Mouse (Mus musculus) intestine, embryonic 14.5 days (tissue): ENCODE results near the gene Gm10309. TPM values are rescaled to one million over a fixed set of nuclear protein-coding genes. Genes with fewer than 3 reads are reported as not detected.
"Not testable (repeated sequence)": the region's sequence is repeated elsewhere in the genome, so short reads cannot be mapped to it uniquely, and the experiment has no call there.

Experiments
- ATAC-seq: fragments of 200-750 bp; cut with Nextera tagmentation; replicated peaks from 2 replicates; pipeline ENCODE4 v1.8.0; 2017; ENCODE audit warnings: low read depth, moderate number of reproducible peaks, moderate TSS enrichment, moderate library complexity; ENCODE audit not compliant: low FRiP score, low TSS enrichment
- DNase-seq: peaks from one replicate; pipeline ENCODE4 v3.0.0-alpha.2; 2018; ENCODE audit warnings: low spot score
- H3K27ac ChIP-seq: fragments of 300-500 bp; sonication (generic); 2 replicates; pipeline ENCODE4 v1.5.1; 2014; ENCODE audit warnings: low read depth, mild to moderate bottlenecking, control low read depth
- H3K27me3 ChIP-seq: fragments of 300-500 bp; sonication (generic); replicated peaks from 2 replicates; pipeline ENCODE4 v1.6.1; 2014; ENCODE audit warnings: low read length, control low read depth; ENCODE audit not compliant: control insufficient read depth, insufficient read depth
- H3K36me3 ChIP-seq: fragments of 300-500 bp; sonication (generic); 2 replicates; pipeline ENCODE4 v1.6.1; 2014; ENCODE audit warnings: low read length, control low read depth; ENCODE audit not compliant: control insufficient read depth, insufficient read depth
- H3K4me1 ChIP-seq: fragments of 300-500 bp; sonication (generic); replicated peaks from 2 replicates; pipeline ENCODE4 v1.6.1; 2014; ENCODE audit warnings: low read length, control low read depth, mixed read lengths; ENCODE audit not compliant: control insufficient read depth, insufficient read depth
- H3K4me2 ChIP-seq: fragments of 300-500 bp; sonication (generic); 2 replicates; pipeline ENCODE4 v1.6.1; 2014; ENCODE audit warnings: low read length
- H3K4me3 ChIP-seq: fragments of 300-500 bp; sonication (generic); 2 replicates; pipeline ENCODE4 v1.5.1; 2014; ENCODE audit warnings: low read depth, low read length, control low read depth, mixed read lengths
- H3K9ac ChIP-seq: fragments of 300-500 bp; sonication (generic); 2 replicates; pipeline ENCODE4 v1.6.1; 2014; ENCODE audit warnings: mild to moderate bottlenecking, low read length
- H3K9me3 ChIP-seq: fragments of 300-500 bp; sonication (generic); 2 replicates; pipeline ENCODE4 v1.6.1; 2016; ENCODE audit warnings: low read length, control low read depth; ENCODE audit not compliant: control insufficient read depth
- WGBS: fragments of 180-500 bp; shearing (Covaris S2); extraction: QIAGEN DNeasy Blood & Tissue Kit; methylation state at CpG from one replicate; pipeline ENCODE4 v1.1.7; 2014; 5-methylcytosine and 5-hydroxymethylcytosine counted together
- polyA plus RNA-seq: library from polyadenylated mRNA; unstranded; fragments of >200 nt; fragmentation: Nextera tagmentation; extraction: Ambion mirVana; gene quantifications from 2 replicates; pipeline ENCODE4 v1.2.1, GENCODE M21; 2014

Gene Gm10309
- polyA plus RNA-seq, 1 experiment from 2014 or later, result 0.57 TPM

- ATAC-seq, result no peak
These were observed 11.1 kb downstream of the Gm10309 start for GRCm38 (mm10) chr17:86493891-86494420.

GRCm38 (mm10) chr17:86492376-86492775, 12.7 kb downstream of the Gm10309 start:
- Histone ChIP-seq H3K9ac (no peak overlapping the region), H3K4me2 (no peak overlapping the region), H3K27me3 (no peaks in the 10 kb centered on the region), H3K4me1 (no peaks in the 10 kb centered on the region), H3K36me3 (0 out of 2 replicates have a peak, but pooled peaks cover 4% of the 10 kb centered on the region), H3K4me3 (no peak overlapping the region), H3K27ac (no peak overlapping the region), H3K9me3 (no peaks in the 10 kb centered on the region)
- ATAC-seq (no peak), DNase-seq (no peak)
- 75% methylated on average over 7 of the region's 7 CpGs for WGBS

More at GRCm38 (mm10) chr17:86493891-86494420, 11.1 kb downstream of the Gm10309 start:
- Histone ChIP-seq H3K4me2 (no peak overlapping the region), H3K4me1 (peaks cover 2% of the 10 kb centered on the region; the same call in 1 of the 2 replicates), H3K27ac (no peak overlapping the region), H3K9me3 (no peaks in the 10 kb centered on the region), H3K27me3 (no peaks in the 10 kb centered on the region), H3K9ac (no peak overlapping the region), H3K36me3 (0 out of 2 replicates have a peak, but pooled peaks cover 4% of the 10 kb centered on the region), H3K4me3 (no peak overlapping the region)
- DNase-seq, result no peak
- 71% methylated on average over 8 of the region's 8 CpGs for WGBS

GRCm38 (mm10) chr17:86489827-86490226, 15.2 kb downstream of the Gm10309 start:
- Histone ChIP-seq H3K27ac (no peak overlapping the region), H3K4me3 (no peak overlapping the region), H3K36me3 (no peaks in the 10 kb centered on the region), H3K27me3 (no peaks in the 10 kb centered on the region), H3K4me2 (no peak overlapping the region), H3K9ac (no peak overlapping the region), H3K9me3 (no peaks in the 10 kb centered on the region), H3K4me1 (no peaks in the 10 kb centered on the region)
- DNase-seq (no peak), ATAC-seq (no peak)
- WGBS, result 88% methylated on average over 10 of the region's 10 CpGs

- 82% methylated on average over 3 of the region's 3 CpGs for WGBS
- DNase-seq, result no peak
- ATAC-seq, result no peak
- H3K9me3 ChIP-seq, result no peaks in the 10 kb centered on the region
- H3K4me3 ChIP-seq, result no peak overlapping the region
- H3K4me2 ChIP-seq, result no peak overlapping the region
- H3K27me3 ChIP-seq, result no peaks in the 10 kb centered on the region
- no peaks in the 10 kb centered on the region for H3K36me3 ChIP-seq
- no peak overlapping the region for H3K27ac ChIP-seq
- no peak overlapping the region for H3K9ac ChIP-seq
- H3K4me1 ChIP-seq, result no peaks in the 10 kb centered on the region
These were observed 17.6 kb downstream of the Gm10309 start for GRCm38 (mm10) chr17:86487450-86487849.

- no peak for ATAC-seq
- Histone ChIP-seq H3K9ac (no peak overlapping the region), H3K27me3 (no peaks in the 10 kb centered on the region), H3K9me3 (no peaks in the 10 kb centered on the region), H3K36me3 (no peaks in the 10 kb centered on the region), H3K4me3 (no peak overlapping the region), H3K4me1 (no peaks in the 10 kb centered on the region), H3K4me2 (no peak overlapping the region), H3K27ac (no peak overlapping the region)
- DNase-seq, result no peak
- 83% methylated on average over 5 of the region's 5 CpGs for WGBS
These were observed 18.4 kb downstream of the Gm10309 start for GRCm38 (mm10) chr17:86486657-86487056.

GRCm38 (mm10) chr17:86484087-86484737, 20.8 kb downstream of the Gm10309 start:
- H3K4me3 ChIP-seq, result no peak overlapping the region
- no peaks in the 10 kb centered on the region for H3K9me3 ChIP-seq
- no peak overlapping the region for H3K4me2 ChIP-seq
- no peak overlapping the region for H3K27ac ChIP-seq
- H3K9ac ChIP-seq, result no peak overlapping the region
- no peaks in the 10 kb centered on the region for H3K36me3 ChIP-seq
- no peaks in the 10 kb centered on the region for H3K27me3 ChIP-seq
- ATAC-seq (peak; percentile 27; the same call in 1 of the 2 replicates), DNase-seq (peak; percentile 88)
- H3K4me1 ChIP-seq, result no peaks in the 10 kb centered on the region
- WGBS, result 14% methylated on average over 3 of the region's 3 CpGs

GRCm38 (mm10) chr17:86482675-86483074, 22.4 kb downstream of the Gm10309 start:
- Histone ChIP-seq H3K27me3 (no peaks in the 10 kb centered on the region), H3K4me3 (no peak overlapping the region), H3K4me2 (no peak overlapping the region), H3K4me1 (no peaks in the 10 kb centered on the region), H3K36me3 (no peaks in the 10 kb centered on the region), H3K27ac (no peak overlapping the region), H3K9ac (no peak overlapping the region), H3K9me3 (no peaks in the 10 kb centered on the region)
- WGBS, result 89% methylated on average over 10 of the region's 10 CpGs
- no peak for DNase-seq
- ATAC-seq, result no peak

GRCm38 (mm10) chr17:86479406-86479805, 25.6 kb downstream of the Gm10309 start:
- Histone ChIP-seq H3K9me3 (no peaks in the 10 kb centered on the region), H3K27me3 (no peaks in the 10 kb centered on the region), H3K27ac (no peak overlapping the region), H3K36me3 (no peaks in the 10 kb centered on the region), H3K4me2 (no peak overlapping the region), H3K9ac (no peak overlapping the region), H3K4me1 (no peaks in the 10 kb centered on the region), H3K4me3 (no peak overlapping the region)
- 65% methylated on average over 10 of the region's 10 CpGs for WGBS
- ATAC-seq (no peak), DNase-seq (no peak)

GRCm38 (mm10) chr17:86477401-86477800, 27.6 kb downstream of the Gm10309 start:
- H3K36me3 ChIP-seq, H3K9ac ChIP-seq, H3K9me3 ChIP-seq, H3K27me3 ChIP-seq, H3K27ac ChIP-seq, H3K4me1 ChIP-seq, H3K4me2 ChIP-seq, ATAC-seq, H3K4me3 ChIP-seq, DNase-seq: not testable (repeated sequence)
